Mouse (Mus musculus): ENCODE data around the gene Apc2.

DNA sequence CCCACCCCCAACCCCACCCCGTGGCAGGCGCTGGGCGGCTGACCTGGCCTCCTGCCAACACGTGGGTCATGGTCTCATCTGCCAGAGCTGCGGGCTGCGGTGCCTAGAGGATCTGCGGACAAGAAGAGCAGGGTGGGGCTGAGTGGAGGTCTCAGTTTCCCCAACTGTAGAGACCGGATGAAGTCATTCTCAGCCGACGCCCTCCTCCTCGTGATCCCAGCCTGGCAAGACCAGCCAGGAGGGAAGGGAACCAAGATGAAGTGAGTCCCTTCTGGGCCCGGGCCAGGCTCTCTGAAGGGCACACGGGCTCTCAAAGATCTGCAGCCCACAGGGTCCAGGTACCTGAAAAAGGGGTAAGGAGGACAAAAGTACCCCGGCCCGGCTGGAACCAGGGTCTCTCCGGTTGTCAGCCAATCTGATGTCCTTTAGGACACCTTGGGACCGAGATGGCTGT is 51.8 kb downstream of the Apc2 start:
- no peak for TF ChIP-seq CTCF (IDR thresholded peaks at IDR 0.05; ENCODE audit: insufficient read depth, low read length)
- TF ChIP-seq POLR2A (IDR thresholded peaks at IDR 0.05; ENCODE audit: borderline replicate concordance, extremely low read depth, low read depth, low read length) = no peak
